20 mouse cellular contexts compared by ENCODE assay signal in the genomic region with DNA sequence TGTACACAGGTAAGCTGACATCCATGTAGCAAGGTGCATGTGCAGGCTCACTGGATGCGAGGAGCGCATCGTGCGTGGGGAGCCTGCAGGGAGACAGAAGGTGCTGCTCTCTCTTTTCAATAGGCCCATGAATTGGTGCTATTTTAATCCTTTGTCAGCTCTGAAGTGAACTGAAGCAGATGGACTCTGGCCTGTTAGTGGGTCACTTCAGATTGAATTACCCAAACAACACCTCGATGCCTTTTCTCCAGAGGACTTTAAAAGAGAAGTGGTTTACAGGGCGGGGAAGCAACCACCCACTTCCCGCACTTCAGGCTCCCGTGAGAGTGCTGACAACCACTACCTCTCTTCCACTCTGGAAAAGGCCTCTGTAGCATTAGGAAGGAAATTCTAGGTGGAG. TPM values are rescaled to one million over a fixed set of nuclear protein-coding genes. Genes with fewer than 3 reads are reported as not detected.
DNase-seq lines count a peak whose midpoint lies in the region; TF ChIP-seq lines count a peak whose summit lies in the region.
"Had no signal": no experiment of that assay in that cellular context is flagged by ENCODE, and none has a peak within 500 bp of the region (broad histone marks: within the 10 kb centered on the region; RNA-seq: fewer than 3 reads in every experiment).

No protein-coding gene starts in this region.

- no peak for DNase-seq in layer of hippocampus, adult 2 months (ENCODE audit: low spot score in 2 of 2)
- DNase-seq in layer of hippocampus, postnatal 10 days (ENCODE audit: low spot score in 2 of 2): no peak
- peak; percentile 47 for DNase-seq in cerebellum, adult 11 months
- DNase-seq in cerebellum, adult 9-11 months: peak; percentile 75
- peak; percentile 27 to 51 for DNase-seq in lung, postnatal 4 days
- no peak for DNase-seq in spleen, adult 12 weeks (ENCODE audit: low spot score)
- no peak for DNase-seq in adrenal gland, adult 2 months
- DNase-seq: adrenal gland, postnatal 25 days; embryo, embryonic 11 days; gastrocnemius, postnatal 36 days; heart, postnatal 14 days; kidney, adult 11 months; kidney, postnatal 10 days; right cerebral cortex, postnatal 14 days; thymus, postnatal 14 days had no signal

- TF ChIP-seq CTCF in layer of hippocampus, adult 2 months (conservative IDR thresholded peaks at IDR 0.05): no peak

- H3K27ac ChIP-seq in layer of hippocampus, adult 2 months: peak overlapping the region; percentile 4; the same call in 1 of the 2 replicates
- H3K27ac ChIP-seq: embryonic facial prominence, embryonic 15.5 days; forebrain, embryonic 10.5 days; heart, embryonic 10.5 days; hindbrain, embryonic 15.5 days; limb, embryonic 15.5 days had no signal

- H3K4me3 ChIP-seq in layer of hippocampus, adult 2 months: no peak overlapping the region
- H3K4me3 ChIP-seq: embryonic facial prominence, embryonic 15.5 days; forebrain, embryonic 10.5 days; heart, embryonic 10.5 days; hindbrain, embryonic 15.5 days; limb, embryonic 15.5 days had no signal

RNA-seq across cellular contexts. Expression of gene Atp8a1, which starts 46.4 kb away (rescaled TPM):
- total RNA-seq in layer of hippocampus, adult 2 months (2021): 100 to 1,000 TPM; 175 to 184 TPM
- 100 to 1,000 TPM; 130 to 147 TPM for total RNA-seq in layer of hippocampus, postnatal 10 days (2021)
- total RNA-seq in adrenal gland, adult 2 months (2021): 10 to 100 TPM; 17.0 to 23.5 TPM
- 77.8 and 92.0 TPM in 2 replicates for polyA plus RNA-seq in adrenal gland, adult 2 months (2012; rRNA removed)

Comparison
In these comparisons a context has a peak if more than half of its experiments do, and no peak if none do; other contexts are left out.
1. DNase-seq: peak in cerebellum, adult 11 months (single experiment), cerebellum, adult 9-11 months (single experiment) and lung, postnatal 4 days (2 of 2); none in layer of hippocampus, adult 2 months (0 of 2), layer of hippocampus, postnatal 10 days (0 of 2), spleen, adult 12 weeks (single experiment) and adrenal gland, adult 2 months (single experiment).
2. RNA of gene Atp8a1, which starts 46.4 kb away (total RNA-seq): 175 to 184 TPM in layer of hippocampus, adult 2 months and 130 to 147 TPM in layer of hippocampus, postnatal 10 days; 17.0 to 23.5 TPM in adrenal gland, adult 2 months; every median in the first group is over 4 times any median in the second.